Mouse (Mus musculus): ENCODE data around the gene Abca13. TPM values are rescaled to one million over a fixed set of nuclear protein-coding genes. Genes with fewer than 3 reads are reported as not detected.
"Not testable (repeated sequence)": the region's sequence is repeated elsewhere in the genome, so short reads cannot be mapped to it uniquely, and the experiment has no call there.

Gene Abca13
- polyA plus RNA-seq, 1 experiment from 2014 or later, result 0.01 TPM

GRCm38 (mm10) chr11:9472400-9472799, 280.7 kb downstream of the Abca13 start:
- Histone ChIP-seq H3K4me3 (no peak overlapping the region), H3K9me3 (replicated peaks) (no peaks in the 10 kb centered on the region), H3K4me1 (no peaks in the 10 kb centered on the region), H3K27ac (no peak overlapping the region), H3K36me3 (no peaks in the 10 kb centered on the region), H3K27me3 (ENCODE audit: low read depth, poor library complexity, severe bottlenecking) (no peaks in the 10 kb centered on the region)
- 88% methylated on average over 1 of the region's 1 CpGs for WGBS
- no peak for DNase-seq (ENCODE audit: low spot score)

- Histone ChIP-seq H3K36me3 (no peaks in the 10 kb centered on the region), H3K4me3 (no peak overlapping the region), H3K27ac (no peak overlapping the region), H3K27me3 (ENCODE audit: low read depth, poor library complexity, severe bottlenecking) (no peaks in the 10 kb centered on the region), H3K9me3 (replicated peaks) (no peaks in the 10 kb centered on the region), H3K4me1 (no peaks in the 10 kb centered on the region)
- peak; percentile 52 for DNase-seq (ENCODE audit: low spot score)
- WGBS, result 21% methylated on average over 6 of the region's 6 CpGs
Observed at GRCm38 (mm10) chr11:9481511-9481910, 289.8 kb downstream of the Abca13 start.

DNA sequence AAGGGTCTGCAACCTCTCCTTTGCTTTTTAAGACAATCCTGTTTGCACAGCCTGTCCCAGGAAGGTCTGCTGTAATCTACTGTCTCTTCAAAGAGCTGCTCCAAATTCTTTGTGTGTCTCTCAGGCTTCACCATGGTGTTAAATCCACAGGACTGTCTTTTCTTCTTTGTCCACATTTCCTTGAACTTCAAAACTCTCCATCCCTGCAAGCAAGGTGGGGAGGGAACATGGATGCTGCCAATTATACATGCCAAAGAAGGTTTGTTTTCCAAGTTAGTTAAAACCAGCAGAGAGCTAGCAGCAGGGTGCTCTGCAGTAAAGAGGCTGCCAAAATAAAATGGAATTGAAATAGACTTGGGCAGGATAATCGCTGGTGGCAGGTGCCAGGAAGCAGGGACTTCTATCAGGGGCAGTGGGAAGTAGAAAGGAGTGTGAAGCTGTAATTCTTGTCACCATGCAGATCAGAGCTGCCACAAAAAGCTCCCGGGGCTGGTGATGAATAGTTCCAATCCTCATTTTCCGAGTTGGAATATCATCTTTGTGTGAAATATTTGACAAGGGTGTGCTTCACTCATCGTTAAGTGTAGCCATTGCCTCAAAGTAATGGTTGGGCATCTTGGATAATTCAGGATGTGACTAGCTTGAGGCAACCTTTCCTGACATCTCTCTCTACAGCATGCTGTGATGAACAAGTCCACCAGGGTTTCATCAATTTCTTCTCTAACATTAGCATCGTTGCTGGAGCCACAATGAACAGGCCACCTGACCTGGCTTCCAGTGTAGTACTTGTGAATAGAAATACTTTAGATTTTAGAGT, 308.8 kb downstream of the Abca13 start:
- no peak for DNase-seq (ENCODE audit: low spot score)
- 56% methylated on average over 5 of the region's 5 CpGs for WGBS
- no peak overlapping the region for H3K4me3 ChIP-seq
- H3K4me1 ChIP-seq, result no peaks in the 10 kb centered on the region
- H3K27ac ChIP-seq, result no peak overlapping the region
- no peaks in the 10 kb centered on the region for H3K9me3 ChIP-seq (replicated peaks)
- no peaks in the 10 kb centered on the region for H3K27me3 ChIP-seq (ENCODE audit: low read depth, poor library complexity, severe bottlenecking)
- no peaks in the 10 kb centered on the region for H3K36me3 ChIP-seq

DNA sequence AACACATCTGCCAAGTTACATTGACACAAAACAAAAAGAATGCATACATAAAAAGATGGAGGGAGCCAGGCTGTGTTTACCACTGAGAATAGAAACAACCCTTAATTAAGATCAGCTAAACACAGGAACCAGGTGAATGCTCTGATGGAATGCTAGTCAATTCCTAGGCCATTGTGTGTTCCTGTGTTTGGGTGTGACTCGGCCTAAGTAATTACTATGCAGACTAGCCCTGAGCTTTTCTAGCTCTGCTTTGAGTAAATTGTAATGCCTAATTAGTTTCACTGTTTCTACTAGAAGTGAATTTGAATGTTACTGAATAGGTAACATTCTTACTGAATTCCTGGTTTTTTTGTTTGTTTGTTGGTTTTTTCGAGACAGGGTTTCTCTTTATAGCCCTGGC, 323.2 kb downstream of the Abca13 start:
- H3K4me3 ChIP-seq; H3K9me3 ChIP-seq (replicated peaks); H3K27me3 ChIP-seq (ENCODE audit: low read depth, poor library complexity, severe bottlenecking); H3K27ac ChIP-seq; H3K4me1 ChIP-seq; H3K36me3 ChIP-seq; DNase-seq (ENCODE audit: low spot score): not testable (repeated sequence)
- 80% methylated on average over 2 of the region's 2 CpGs for WGBS

GRCm38 (mm10) chr11:9528556-9528955, 336.8 kb downstream of the Abca13 start:
- no peaks in the 10 kb centered on the region for H3K36me3 ChIP-seq
- no peak overlapping the region for H3K27ac ChIP-seq
- H3K27me3 ChIP-seq (ENCODE audit: low read depth, poor library complexity, severe bottlenecking), result no peaks in the 10 kb centered on the region
- no peaks in the 10 kb centered on the region for H3K9me3 ChIP-seq (replicated peaks)
- DNase-seq (ENCODE audit: low spot score), result no peak
- WGBS, result 81% methylated on average over 3 of the region's 3 CpGs
- H3K4me1 ChIP-seq, result no peaks in the 10 kb centered on the region
- H3K4me3 ChIP-seq, result no peak overlapping the region

DNA sequence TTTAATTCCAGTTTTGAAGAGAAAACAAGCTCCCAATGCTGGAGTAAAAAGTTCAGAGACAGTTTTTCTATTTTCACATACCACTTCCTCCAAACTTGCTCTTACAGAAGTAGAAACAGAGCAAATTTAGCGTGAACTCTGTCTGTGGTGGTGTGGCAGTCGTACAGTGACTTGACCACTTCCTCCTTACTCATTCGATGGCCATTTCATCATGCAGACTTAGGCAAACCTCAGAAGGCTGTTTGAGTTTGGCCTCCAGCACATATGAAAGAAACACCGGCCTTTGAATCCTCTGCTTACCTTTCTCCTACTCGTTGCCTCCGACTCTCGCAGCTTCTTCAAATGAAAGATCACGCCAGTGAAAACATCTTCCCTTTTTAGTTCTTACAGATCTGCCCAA, 340.0 kb downstream of the Abca13 start:
- WGBS, result 94% methylated on average over 8 of the region's 8 CpGs
- no peaks in the 10 kb centered on the region for H3K4me1 ChIP-seq
- H3K27me3 ChIP-seq (ENCODE audit: low read depth, poor library complexity, severe bottlenecking), result no peaks in the 10 kb centered on the region
- no peak overlapping the region for H3K27ac ChIP-seq
- no peak for DNase-seq (ENCODE audit: low spot score)
- no peaks in the 10 kb centered on the region for H3K9me3 ChIP-seq (replicated peaks)
- H3K4me3 ChIP-seq, result no peak overlapping the region
- H3K36me3 ChIP-seq, result no peaks in the 10 kb centered on the region

GRCm38 (mm10) chr11:9533189-9533588, 341.4 kb downstream of the Abca13 start:
- DNase-seq (ENCODE audit: low spot score), result no peak
- WGBS, result 73% methylated on average over 1 of the region's 1 CpGs
- H3K27ac ChIP-seq, result no peak overlapping the region
- no peaks in the 10 kb centered on the region for H3K9me3 ChIP-seq (replicated peaks)
- no peaks in the 10 kb centered on the region for H3K36me3 ChIP-seq
- no peaks in the 10 kb centered on the region for H3K27me3 ChIP-seq (ENCODE audit: low read depth, poor library complexity, severe bottlenecking)
- no peaks in the 10 kb centered on the region for H3K4me1 ChIP-seq
- no peak overlapping the region for H3K4me3 ChIP-seq

DNA sequence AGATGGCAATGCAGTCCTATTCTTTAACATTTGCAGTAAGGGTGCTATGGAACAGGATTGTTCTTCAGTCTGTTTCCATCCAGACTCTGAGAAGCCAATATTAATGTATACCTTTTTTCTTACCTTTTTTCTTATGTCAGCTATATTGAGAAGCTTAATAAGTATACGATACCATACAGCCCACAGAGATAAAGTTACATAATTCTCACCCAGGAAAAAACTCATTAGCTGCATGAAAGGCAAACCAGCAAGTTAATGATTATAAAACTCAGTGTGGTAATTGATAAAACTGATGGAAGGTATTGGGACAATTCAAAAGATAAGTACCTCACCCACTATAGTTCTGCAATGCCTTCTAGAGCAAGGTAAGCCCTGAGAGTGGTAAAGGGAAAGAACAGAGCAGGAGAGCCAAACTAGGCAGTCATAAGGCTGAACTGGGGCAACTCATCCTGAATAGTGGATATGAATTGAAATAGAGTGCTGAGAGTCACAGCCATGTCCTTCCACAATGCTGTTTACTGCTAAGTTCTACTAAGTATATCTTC, 342.0 kb downstream of the Abca13 start:
- WGBS, result 88% methylated on average over 1 of the region's 1 CpGs
- no peaks in the 10 kb centered on the region for H3K36me3 ChIP-seq
- no peak overlapping the region for H3K4me3 ChIP-seq
- H3K27ac ChIP-seq, result no peak overlapping the region
- DNase-seq (ENCODE audit: low spot score), result no peak
- no peaks in the 10 kb centered on the region for H3K4me1 ChIP-seq
- no peaks in the 10 kb centered on the region for H3K27me3 ChIP-seq (ENCODE audit: low read depth, poor library complexity, severe bottlenecking)
- H3K9me3 ChIP-seq (replicated peaks), result no peaks in the 10 kb centered on the region

DNA sequence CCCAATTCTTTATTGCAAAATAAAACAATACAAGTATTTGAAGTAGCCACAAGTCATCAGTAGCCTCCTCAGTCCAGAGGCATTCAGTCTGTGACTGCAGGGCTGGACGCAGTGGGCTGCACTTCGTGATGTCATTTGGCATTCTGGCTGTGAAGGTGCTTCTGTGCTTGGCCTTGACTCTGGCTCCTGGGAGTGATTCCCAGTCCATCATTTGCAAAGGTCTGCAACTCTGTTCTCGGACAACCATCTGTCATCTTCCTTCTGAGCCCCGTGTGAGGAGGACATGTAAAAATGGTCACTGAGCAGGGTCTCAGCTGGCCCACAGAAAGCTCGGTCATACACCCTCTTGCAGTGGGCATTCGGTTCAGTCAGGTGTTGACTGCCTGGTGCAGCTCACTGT, 345.1 kb downstream of the Abca13 start:
- Histone ChIP-seq H3K36me3 (no peaks in the 10 kb centered on the region), H3K9me3 (replicated peaks) (no peaks in the 10 kb centered on the region), H3K27me3 (ENCODE audit: low read depth, poor library complexity, severe bottlenecking) (no peaks in the 10 kb centered on the region), H3K4me1 (no peaks in the 10 kb centered on the region), H3K27ac (no peak overlapping the region), H3K4me3 (no peak overlapping the region)
- WGBS, result 47% methylated on average over 6 of the region's 6 CpGs
- no peak for DNase-seq (ENCODE audit: low spot score)

- Histone ChIP-seq H3K9me3 (replicated peaks) (no peaks in the 10 kb centered on the region), H3K4me3 (no peak overlapping the region), H3K4me1 (no peaks in the 10 kb centered on the region), H3K27ac (no peak overlapping the region), H3K27me3 (ENCODE audit: low read depth, poor library complexity, severe bottlenecking) (no peaks in the 10 kb centered on the region), H3K36me3 (no peaks in the 10 kb centered on the region)
- no peak for DNase-seq (ENCODE audit: low spot score)
- WGBS, result 79% methylated on average over 1 of the region's 1 CpGs
Observed at GRCm38 (mm10) chr11:9538328-9538727, 346.6 kb downstream of the Abca13 start.

DNA sequence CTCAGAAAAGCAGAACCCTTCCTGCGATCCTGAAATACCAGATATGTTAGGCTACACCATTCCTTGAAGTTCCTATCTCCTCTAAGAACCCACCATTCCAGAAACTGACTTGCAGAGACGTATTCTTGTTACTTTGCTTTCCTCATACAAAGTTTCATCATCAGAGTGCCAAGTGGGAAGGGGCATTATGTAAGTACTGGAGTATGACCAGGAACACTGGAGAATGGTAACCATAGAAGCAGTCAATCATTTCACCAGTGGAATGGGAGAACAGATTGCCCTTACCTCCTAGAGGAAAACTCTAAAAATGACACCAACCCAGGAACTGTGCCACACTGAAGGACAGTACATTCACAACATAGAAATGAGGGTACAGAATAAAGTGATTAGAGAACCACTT, 368.3 kb downstream of the Abca13 start:
- H3K27me3 ChIP-seq (ENCODE audit: low read depth, poor library complexity, severe bottlenecking), result no peaks in the 10 kb centered on the region
- 82% methylated on average over 2 of the region's 2 CpGs for WGBS
- no peaks in the 10 kb centered on the region for H3K4me1 ChIP-seq
- H3K27ac ChIP-seq, result no peak overlapping the region
- no peaks in the 10 kb centered on the region for H3K9me3 ChIP-seq (replicated peaks)
- H3K4me3 ChIP-seq, result no peak overlapping the region
- no peaks in the 10 kb centered on the region for H3K36me3 ChIP-seq
- DNase-seq (ENCODE audit: low spot score), result no peak

DNA sequence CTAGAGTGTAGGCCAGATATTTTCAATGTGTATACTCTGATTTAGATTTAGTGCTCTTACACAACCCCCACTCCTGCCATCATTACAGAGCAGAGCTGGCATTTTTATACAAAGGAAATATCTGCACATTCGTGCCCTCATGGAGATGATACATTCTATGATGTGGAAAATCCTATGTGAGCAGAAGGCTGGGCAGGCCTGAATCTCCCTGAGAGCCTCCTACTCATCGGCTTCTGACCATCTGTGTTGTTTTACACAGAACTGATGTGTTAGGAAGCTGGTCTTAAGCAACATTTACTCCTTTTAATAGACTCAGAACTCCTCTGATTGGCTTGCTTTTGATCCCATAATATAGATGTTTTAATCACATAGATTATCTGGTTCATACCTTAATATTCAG, 376.6 kb downstream of the Abca13 start:
- H3K9me3 ChIP-seq (replicated peaks), result no peaks in the 10 kb centered on the region
- no peaks in the 10 kb centered on the region for H3K36me3 ChIP-seq
- no peaks in the 10 kb centered on the region for H3K27me3 ChIP-seq (ENCODE audit: low read depth, poor library complexity, severe bottlenecking)
- no peak overlapping the region for H3K4me3 ChIP-seq
- WGBS, result 90% methylated on average over 2 of the region's 2 CpGs
- H3K4me1 ChIP-seq, result no peaks in the 10 kb centered on the region
- H3K27ac ChIP-seq, result no peak overlapping the region
- DNase-seq (ENCODE audit: low spot score), result no peak

GRCm38 (mm10) chr11:9570319-9570718, 378.6 kb downstream of the Abca13 start:
- no peaks in the 10 kb centered on the region for H3K9me3 ChIP-seq (replicated peaks)
- H3K27me3 ChIP-seq (ENCODE audit: low read depth, poor library complexity, severe bottlenecking), result no peaks in the 10 kb centered on the region
- no peak overlapping the region for H3K4me3 ChIP-seq
- no peaks in the 10 kb centered on the region for H3K4me1 ChIP-seq
- H3K27ac ChIP-seq, result no peak overlapping the region
- H3K36me3 ChIP-seq, result no peaks in the 10 kb centered on the region
- no peak for DNase-seq (ENCODE audit: low spot score)
- 85% methylated on average over 6 of the region's 6 CpGs for WGBS

- no peak for DNase-seq (ENCODE audit: low spot score)
- 96% methylated on average over 4 of the region's 4 CpGs for WGBS
- no peak overlapping the region for H3K27ac ChIP-seq
- no peaks in the 10 kb centered on the region for H3K36me3 ChIP-seq
- H3K4me1 ChIP-seq, result no peaks in the 10 kb centered on the region
- H3K4me3 ChIP-seq, result no peak overlapping the region
- H3K9me3 ChIP-seq (replicated peaks), result no peaks in the 10 kb centered on the region
- no peaks in the 10 kb centered on the region for H3K27me3 ChIP-seq (ENCODE audit: low read depth, poor library complexity, severe bottlenecking)
Observed at GRCm38 (mm10) chr11:9574894-9575293, 383.2 kb downstream of the Abca13 start.

Measured in limb, embryonic 10.5 days (tissue).